Comparison of ENCODE assay signal across 16 mouse cellular contexts in genomic region chr11:12559663-12560062, GRCm38 (mm10).
A peak's percentile ranks its signal among the peaks of the same experiment; 100 is the strongest.
DNase-seq lines count a peak whose midpoint lies in the region; ATAC-seq and TF ChIP-seq lines count a peak whose summit lies in the region.
"Had no signal": no experiment of that assay in that cellular context is flagged by ENCODE, and none has a peak within 500 bp of the region (broad histone marks: within the 10 kb centered on the region; RNA-seq: fewer than 3 reads in every experiment).

No protein-coding gene starts in this region.

- peak; percentile 36; the same call in 1 of the 2 replicates for ATAC-seq in midbrain, embryonic 12.5 days (ENCODE audit: low FRiP score, low read depth)
- no peak for ATAC-seq in midbrain, postnatal 0 days (ENCODE audit: low FRiP score)
- peak; percentile 46 for ATAC-seq in forebrain, embryonic 16.5 days
- ATAC-seq in hindbrain, postnatal 0 days = peak; percentile 40; the same call in 1 of the 2 replicates
- ATAC-seq in neural tube, embryonic 15.5 days (ENCODE audit: low FRiP score) = 0 out of 2 replicates have a peak, but pooled peaks have one; percentile 41
- ATAC-seq: lung, postnatal 0 days had no signal

- H3K27ac ChIP-seq in midbrain, embryonic 12.5 days (replicated peaks) = no peak overlapping the region
- no peak overlapping the region for H3K27ac ChIP-seq in midbrain, postnatal 0 days (ENCODE audit: low read depth, low read length)
- no peak overlapping the region for H3K27ac ChIP-seq in forebrain, embryonic 16.5 days (ENCODE audit: low read length)
- no peak overlapping the region for H3K27ac ChIP-seq in hindbrain, postnatal 0 days
- H3K27ac ChIP-seq in neural tube, embryonic 15.5 days (replicated peaks) = no peak overlapping the region
- H3K27ac ChIP-seq: embryonic facial prominence, embryonic 12.5 days; heart, embryonic 15.5 days; layer of hippocampus, adult 2 months had no signal

- no peak for DNase-seq in midbrain, postnatal 0 days (ENCODE audit: low spot score)
- no peak for DNase-seq in hindbrain, postnatal 0 days (ENCODE audit: low spot score)
- DNase-seq in adipocyte (ENCODE audit: low spot score) = no peak
- no peak for DNase-seq in cerebellum, adult 9-11 months
- DNase-seq: adrenal gland, adult 2 months; gastrocnemius, postnatal 36 days; liver; thymus, postnatal 14 days had no signal

- H3K4me2 ChIP-seq in midbrain, embryonic 12.5 days (replicated peaks) = no peak overlapping the region
- no peak overlapping the region for H3K4me2 ChIP-seq in midbrain, postnatal 0 days (ENCODE audit: low read depth, low read length, poor library complexity, severe bottlenecking)
- H3K4me2 ChIP-seq in forebrain, embryonic 16.5 days (ENCODE audit: low read length) = no peak overlapping the region
- H3K4me2 ChIP-seq in hindbrain, postnatal 0 days (ENCODE audit: low read depth, low read length) = no peak overlapping the region
- H3K4me2 ChIP-seq in neural tube, embryonic 15.5 days = no peak overlapping the region
- H3K4me2 ChIP-seq: embryonic facial prominence, embryonic 12.5 days; heart, embryonic 15.5 days had no signal

- WGBS in midbrain, embryonic 12.5 days = 83% methylated on average over 5 of the region's 5 CpGs
- WGBS in midbrain, postnatal 0 days = 74% methylated on average over 5 of the region's 5 CpGs
- 73% methylated on average over 5 of the region's 5 CpGs for WGBS in forebrain, embryonic 16.5 days
- WGBS in hindbrain, postnatal 0 days = 70% methylated on average over 5 of the region's 5 CpGs
- 79% methylated on average over 5 of the region's 5 CpGs for WGBS in neural tube, embryonic 15.5 days

- no peaks in the 10 kb centered on the region for H3K36me3 ChIP-seq in midbrain, embryonic 12.5 days
- H3K36me3 ChIP-seq in midbrain, postnatal 0 days (ENCODE audit: insufficient read depth, low read length) = no peaks in the 10 kb centered on the region
- H3K36me3 ChIP-seq in forebrain, embryonic 16.5 days (ENCODE audit: control insufficient read depth, insufficient read depth) = no peaks in the 10 kb centered on the region
- H3K36me3 ChIP-seq in hindbrain, postnatal 0 days (ENCODE audit: insufficient read depth, low read length) = no peaks in the 10 kb centered on the region
- H3K36me3 ChIP-seq in neural tube, embryonic 15.5 days = no peaks in the 10 kb centered on the region
- H3K36me3 ChIP-seq: embryonic facial prominence, embryonic 12.5 days; heart, embryonic 15.5 days had no signal

- no peak overlapping the region for H3K9ac ChIP-seq in midbrain, embryonic 12.5 days (replicated peaks)
- no peak overlapping the region for H3K9ac ChIP-seq in midbrain, postnatal 0 days (replicated peaks; ENCODE audit: low read length, poor library complexity, severe bottlenecking)
- no peak overlapping the region for H3K9ac ChIP-seq in forebrain, embryonic 16.5 days (replicated peaks; ENCODE audit: low read depth, low read length)
- no peak overlapping the region for H3K9ac ChIP-seq in hindbrain, postnatal 0 days (replicated peaks; ENCODE audit: low read length)
- no peak overlapping the region for H3K9ac ChIP-seq in neural tube, embryonic 15.5 days (replicated peaks)
- H3K9ac ChIP-seq: embryonic facial prominence, embryonic 12.5 days; heart, embryonic 15.5 days had no signal

- H3K9me3 ChIP-seq in midbrain, embryonic 12.5 days = no peaks in the 10 kb centered on the region
- H3K9me3 ChIP-seq in midbrain, postnatal 0 days (ENCODE audit: low read length) = no peaks in the 10 kb centered on the region
- H3K9me3 ChIP-seq in forebrain, embryonic 16.5 days (ENCODE audit: control insufficient read depth, low read length) = no peaks in the 10 kb centered on the region
- H3K9me3 ChIP-seq in hindbrain, postnatal 0 days (ENCODE audit: low read length) = no peaks in the 10 kb centered on the region
- H3K9me3 ChIP-seq in neural tube, embryonic 15.5 days (replicated peaks) = no peaks in the 10 kb centered on the region
- H3K9me3 ChIP-seq: heart, embryonic 15.5 days had no signal

- H3K27me3 ChIP-seq in midbrain, embryonic 12.5 days = 0 out of 2 replicates have a peak, but pooled peaks cover 2% of the 10 kb centered on the region
- H3K27me3 ChIP-seq in midbrain, postnatal 0 days (ENCODE audit: insufficient read depth, low read length) = no peaks in the 10 kb centered on the region
- H3K27me3 ChIP-seq in forebrain, embryonic 16.5 days (replicated peaks; ENCODE audit: control insufficient read depth, insufficient read depth, low read length) = no peaks in the 10 kb centered on the region
- no peaks in the 10 kb centered on the region for H3K27me3 ChIP-seq in hindbrain, postnatal 0 days (ENCODE audit: insufficient read depth, low read length)
- no peaks in the 10 kb centered on the region for H3K27me3 ChIP-seq in neural tube, embryonic 15.5 days (replicated peaks)
- H3K27me3 ChIP-seq: embryonic facial prominence, embryonic 12.5 days; heart, embryonic 15.5 days had no signal

- no peak overlapping the region for H3K4me3 ChIP-seq in midbrain, embryonic 12.5 days
- no peak overlapping the region for H3K4me3 ChIP-seq in midbrain, postnatal 0 days (ENCODE audit: low read depth, low read length)
- no peak overlapping the region for H3K4me3 ChIP-seq in forebrain, embryonic 16.5 days (replicated peaks; ENCODE audit: low read length)
- no peak overlapping the region for H3K4me3 ChIP-seq in hindbrain, postnatal 0 days (ENCODE audit: low read length)
- no peak overlapping the region for H3K4me3 ChIP-seq in neural tube, embryonic 15.5 days (replicated peaks)
- H3K4me3 ChIP-seq: embryonic facial prominence, embryonic 12.5 days; erythroblast, embryonic 14.5 days; heart, embryonic 15.5 days; layer of hippocampus, adult 2 months had no signal

- no peaks in the 10 kb centered on the region for H3K4me1 ChIP-seq in midbrain, embryonic 12.5 days
- no peaks in the 10 kb centered on the region for H3K4me1 ChIP-seq in midbrain, postnatal 0 days (ENCODE audit: insufficient read depth, low read length)
- H3K4me1 ChIP-seq in forebrain, embryonic 16.5 days (replicated peaks; ENCODE audit: control insufficient read depth, insufficient read depth, low read length) = peaks cover 3% of the 10 kb centered on the region; the same call in 1 of the 2 replicates
- H3K4me1 ChIP-seq in hindbrain, postnatal 0 days (ENCODE audit: insufficient read depth, low read length) = no peaks in the 10 kb centered on the region
- 0 out of 2 replicates have a peak, but pooled peaks cover 3% of the 10 kb centered on the region for H3K4me1 ChIP-seq in neural tube, embryonic 15.5 days
- H3K4me1 ChIP-seq: embryonic facial prominence, embryonic 12.5 days; heart, embryonic 15.5 days had no signal

- TF ChIP-seq CTCF in midbrain, postnatal 0 days (IDR thresholded peaks at IDR 0.05) = no peak
- no peak for TF ChIP-seq CTCF in hindbrain, postnatal 0 days (IDR thresholded peaks at IDR 0.05; ENCODE audit: low read depth)
